Mouse (Mus musculus) WW6 (cell line): ENCODE measurements around the gene Uba52.
"Not testable (repeated sequence)": the region's sequence is repeated elsewhere in the genome, so short reads cannot be mapped to it uniquely, and the experiment has no call there.

ENCODE experiments used
- DNase-seq: peaks from one replicate; pipeline ENCODE4 v3.0.0-alpha.2; 2013; ENCODE audit warnings: low read depth, low spot score

Uba52 gene

GRCm38 (mm10) chr8:70534281-70534680 is 23.7 kb upstream of the Uba52 start:
- DNase-seq, result no peak

- no peak for DNase-seq
Measured at GRCm38 (mm10) chr8:70530314-70530713, 19.7 kb upstream of the Uba52 start.

DNA sequence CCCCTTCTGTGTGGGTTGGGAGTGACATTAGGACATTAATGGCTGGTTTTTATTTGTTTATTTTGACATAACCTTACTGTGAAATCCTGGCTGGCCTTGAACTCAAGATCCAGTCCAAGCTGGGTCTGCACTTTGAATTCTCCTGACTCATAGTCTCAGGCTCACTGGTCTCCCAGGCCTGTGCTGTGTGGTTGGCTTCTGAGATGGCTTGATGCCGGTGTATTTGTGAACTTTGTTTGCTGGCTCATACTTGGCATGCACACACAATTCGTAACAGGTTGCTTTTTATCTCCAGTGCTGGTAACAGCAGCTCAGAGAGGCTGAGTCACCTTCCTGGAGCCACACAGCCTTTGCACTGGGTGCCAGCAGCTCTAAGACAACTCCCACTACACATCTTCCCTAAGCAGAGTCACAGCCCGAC is 19.1 kb upstream of the Uba52 start:
- DNase-seq, result no peak

- DNase-seq, result no peak
Measured at GRCm38 (mm10) chr8:70529299-70529698, 18.7 kb upstream of the Uba52 start.

DNA sequence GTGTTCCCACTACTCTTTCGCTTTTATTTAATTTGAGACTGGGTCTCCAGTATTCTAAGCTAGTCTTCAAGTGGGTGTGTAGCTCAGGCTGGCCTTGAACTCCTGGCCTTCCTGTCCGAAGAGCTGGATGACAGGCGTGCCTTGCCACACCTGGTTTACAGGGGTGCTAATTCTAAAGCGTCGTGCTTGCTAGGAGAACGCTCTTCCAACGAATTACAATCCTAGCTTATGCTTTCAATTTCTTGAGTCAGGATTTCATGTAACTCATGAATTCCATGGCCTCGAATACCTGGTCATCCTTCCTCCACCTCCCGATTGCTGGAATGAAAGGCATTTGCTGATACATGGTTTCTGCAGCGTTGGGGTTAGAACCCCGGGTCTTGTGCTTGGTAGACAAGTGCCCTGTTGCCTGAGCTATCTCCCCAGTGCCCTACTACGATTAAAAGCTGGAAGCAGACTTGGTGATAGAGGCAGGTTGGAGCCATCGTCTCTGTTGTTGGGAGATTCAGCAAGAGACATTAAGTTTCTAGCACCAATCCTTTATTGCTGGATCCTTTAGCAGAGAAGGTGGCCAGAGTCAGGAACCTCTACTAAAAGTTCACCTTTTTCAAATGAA is 17.7 kb upstream of the Uba52 start:
- no peak for DNase-seq

DNA sequence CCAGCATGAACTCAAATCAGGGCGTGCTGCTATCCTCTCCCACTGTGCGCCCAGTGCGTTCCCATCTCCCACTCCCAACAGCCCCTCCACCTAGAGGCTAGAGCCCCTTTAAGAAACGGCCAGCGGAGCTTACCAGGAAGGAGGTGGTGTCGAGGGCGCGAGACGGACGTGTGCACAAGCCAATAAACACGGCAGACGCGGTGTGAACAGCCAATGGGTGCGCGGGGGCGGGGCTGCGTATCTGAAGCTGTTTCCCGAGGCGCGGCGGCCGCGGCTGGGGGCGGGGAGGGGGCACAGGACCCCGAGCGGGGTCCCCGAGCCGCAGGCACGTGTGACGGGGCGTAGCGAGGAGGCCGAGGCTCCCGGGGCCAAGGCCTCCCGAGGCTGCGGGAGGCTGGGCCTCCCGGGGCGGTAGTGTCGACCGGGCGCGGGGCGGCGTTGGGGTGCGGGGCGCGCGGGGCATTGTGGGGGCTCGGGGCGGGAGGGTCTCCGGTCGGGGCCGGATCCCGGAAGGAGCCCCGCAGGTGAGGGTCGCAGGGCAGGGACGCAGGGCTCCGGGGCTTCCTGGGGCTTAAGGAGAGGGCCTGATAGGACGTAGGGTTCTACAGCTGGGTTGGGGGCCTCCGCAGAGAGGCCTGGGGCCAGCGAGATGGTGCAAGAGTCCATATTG is 17.0 kb upstream of the Uba52 start, which contains the start of the genes Fkbp8 and Kxd1:
TSS of gene Fkbp8 (plus strand) at position 213 of the 670 bp plus-strand sequence.
TSS of gene Kxd1 (minus strand) at position 445 of the 670 bp plus-strand sequence.
- DNase-seq, result peak; percentile 91

DNA sequence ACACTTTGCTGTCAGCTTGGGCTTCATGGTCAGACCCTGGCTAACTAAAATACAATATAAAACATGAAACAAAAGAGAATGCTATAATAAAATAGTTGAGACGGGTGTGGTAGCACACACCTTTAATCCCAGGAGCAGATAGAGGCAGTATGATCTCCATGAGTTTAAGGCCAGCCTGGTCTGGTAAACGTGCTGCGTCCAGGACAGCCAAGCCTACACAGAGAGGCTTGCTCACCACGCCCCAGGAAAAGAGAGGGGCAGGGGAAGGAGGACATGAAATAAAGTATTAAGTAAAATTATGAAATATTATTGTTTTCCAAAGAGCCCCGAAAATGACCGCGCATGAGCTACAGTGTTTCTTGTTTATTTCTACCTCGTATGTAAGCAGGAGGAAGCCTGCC is 16.5 kb upstream of the Uba52 start:
- DNase-seq, result no peak

GRCm38 (mm10) chr8:70522592-70523403 is 12.2 kb upstream of the Uba52 start:
- DNase-seq, result peak; percentile 99

GRCm38 (mm10) chr8:70519606-70520005 is 9.0 kb upstream of the Uba52 start:
- no peak for DNase-seq

DNA sequence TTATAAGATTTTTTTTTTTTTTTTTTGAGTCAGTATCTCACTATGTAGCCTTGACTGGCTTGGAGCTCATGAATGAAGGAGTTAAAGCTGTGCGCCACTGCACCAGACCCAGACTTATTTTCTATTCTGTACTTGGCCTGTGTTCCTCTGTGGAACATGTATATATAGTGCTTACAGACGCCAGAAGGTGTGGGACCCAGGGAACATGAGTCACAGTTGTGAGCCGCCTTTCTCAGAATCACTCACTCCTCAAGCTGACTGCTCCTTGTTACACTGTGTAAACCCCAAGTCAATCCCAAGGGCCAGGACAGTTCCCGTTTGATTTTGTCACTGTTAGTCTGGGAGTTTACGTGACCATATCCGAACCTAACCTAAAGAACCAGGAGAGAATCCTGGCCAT is 8.4 kb upstream of the Uba52 start:
- DNase-seq, result no peak

DNA sequence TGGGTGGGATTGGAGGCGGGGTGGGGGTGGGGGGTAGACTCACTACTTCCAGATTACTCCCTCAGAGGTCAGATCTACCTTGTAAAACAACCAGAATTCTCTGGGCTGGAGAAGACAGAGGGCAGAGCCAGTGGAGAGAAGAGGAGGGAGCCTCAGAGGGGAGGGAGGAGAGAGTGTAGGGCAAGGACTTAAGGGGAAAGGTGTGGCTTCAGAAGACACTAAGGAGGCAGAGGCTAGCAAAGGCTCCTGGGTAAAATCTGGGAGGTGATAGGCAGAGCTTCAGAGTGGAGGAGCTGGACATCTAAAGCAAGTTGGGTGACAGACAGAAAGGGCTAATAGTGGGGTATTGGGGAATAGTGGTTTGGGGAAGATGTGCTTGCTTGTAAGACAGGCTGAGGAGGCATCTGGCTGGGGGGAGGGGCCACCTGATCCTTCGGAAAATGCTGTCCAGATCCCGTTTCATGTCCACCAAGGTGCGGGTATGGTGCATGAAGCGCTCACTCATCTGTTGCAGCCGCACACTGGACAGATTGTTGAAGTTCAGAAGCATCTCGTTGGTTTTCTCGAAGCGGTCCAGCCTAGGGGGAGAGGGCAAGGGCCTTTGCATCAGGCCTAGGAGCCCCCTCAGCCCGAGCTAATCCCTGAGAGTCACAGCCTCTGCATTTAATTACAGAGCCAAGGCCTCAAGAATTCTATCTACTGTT is 7.5 kb upstream of the Uba52 start:
- DNase-seq, result no peak

DNA sequence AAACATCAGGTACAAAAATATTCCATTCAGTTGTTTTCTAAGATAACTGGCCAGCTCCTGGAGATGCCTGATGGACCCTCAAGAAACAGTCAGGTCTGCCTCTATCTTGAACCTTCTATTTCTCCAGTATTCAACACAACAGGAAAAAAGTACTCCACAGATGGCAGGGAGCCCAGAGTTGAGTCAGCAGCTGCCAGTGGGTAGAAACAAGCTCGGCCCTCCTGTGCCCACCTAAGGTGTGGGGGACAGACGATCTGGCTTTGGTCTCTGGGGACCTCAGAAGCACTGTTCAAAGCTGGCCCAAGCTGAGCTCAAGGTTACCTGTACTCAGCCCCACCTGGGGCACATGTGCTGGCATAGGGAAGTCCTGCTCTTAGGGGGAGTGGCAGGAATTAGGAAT is 2.8 kb upstream of the Uba52 start:
- no peak for DNase-seq

GRCm38 (mm10) chr8:70512253-70512903 is 1.8 kb upstream of the Uba52 start:
- DNase-seq, result no peak

DNA sequence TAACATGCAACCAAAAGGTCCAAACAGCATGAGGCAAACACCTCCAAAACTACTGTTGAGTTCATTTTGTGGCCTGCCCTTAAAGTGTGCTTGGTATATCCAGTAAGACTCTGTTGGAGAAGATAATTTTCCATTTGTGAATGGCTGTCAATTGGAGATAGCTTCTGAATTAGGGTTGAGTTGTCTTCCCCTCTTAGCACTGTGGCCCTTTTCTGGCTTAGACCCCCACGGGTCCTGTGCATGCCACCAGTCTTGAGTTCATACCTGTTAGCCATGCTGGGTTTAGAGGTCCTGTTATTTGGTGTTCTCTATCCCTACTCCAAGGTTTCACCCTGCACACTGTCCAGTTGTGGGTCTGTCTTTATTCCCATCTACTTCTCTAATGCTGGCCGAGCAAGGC is 1.2 kb upstream of the Uba52 start:
- DNase-seq, result no peak

GRCm38 (mm10) chr8:70511174-70511573 is 573 bp upstream of the Uba52 start:
- DNase-seq, result not testable (repeated sequence)

DNA sequence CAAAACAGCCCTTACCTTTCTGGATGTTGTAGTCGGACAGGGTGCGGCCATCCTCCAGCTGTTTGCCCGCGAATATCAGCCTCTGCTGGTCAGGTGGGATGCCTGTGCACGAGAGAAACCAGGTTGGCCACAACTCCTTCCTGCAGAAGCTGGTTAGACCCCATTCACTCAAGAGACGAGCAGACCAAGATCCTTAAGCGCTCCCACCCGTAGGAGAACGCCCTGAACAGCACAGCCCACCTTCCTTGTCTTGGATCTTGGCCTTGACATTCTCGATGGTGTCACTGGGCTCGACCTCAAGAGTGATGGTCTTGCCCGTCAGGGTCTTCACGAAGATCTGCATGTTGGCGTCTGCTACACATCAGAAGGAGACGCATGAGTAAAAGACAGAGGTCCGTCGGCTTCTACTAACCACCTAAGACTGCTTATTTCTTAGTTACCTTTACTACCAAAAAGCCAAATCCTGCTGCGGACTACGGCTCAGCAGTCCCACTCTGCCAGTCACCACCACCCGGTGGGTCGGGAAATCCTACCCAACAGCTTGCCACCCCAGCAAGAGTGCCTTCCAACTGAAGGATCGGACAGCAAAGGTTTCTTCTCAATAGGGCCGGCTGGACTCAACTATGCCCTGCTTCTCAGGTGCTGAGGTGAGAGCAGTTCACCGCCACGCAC is 1.2 kb downstream of the Uba52 start:
- DNase-seq, result no peak

- DNase-seq, result no peak
Measured at GRCm38 (mm10) chr8:70507027-70507393, 3.6 kb downstream of the Uba52 start.

- DNase-seq, result peak; percentile 97
Measured at GRCm38 (mm10) chr8:70506328-70507026, 4.1 kb downstream of the Uba52 start, which contains the start of gene Rex1bd. Gene Rex1bd, minus strand, starts transcription at chr8:70506752.

DNA sequence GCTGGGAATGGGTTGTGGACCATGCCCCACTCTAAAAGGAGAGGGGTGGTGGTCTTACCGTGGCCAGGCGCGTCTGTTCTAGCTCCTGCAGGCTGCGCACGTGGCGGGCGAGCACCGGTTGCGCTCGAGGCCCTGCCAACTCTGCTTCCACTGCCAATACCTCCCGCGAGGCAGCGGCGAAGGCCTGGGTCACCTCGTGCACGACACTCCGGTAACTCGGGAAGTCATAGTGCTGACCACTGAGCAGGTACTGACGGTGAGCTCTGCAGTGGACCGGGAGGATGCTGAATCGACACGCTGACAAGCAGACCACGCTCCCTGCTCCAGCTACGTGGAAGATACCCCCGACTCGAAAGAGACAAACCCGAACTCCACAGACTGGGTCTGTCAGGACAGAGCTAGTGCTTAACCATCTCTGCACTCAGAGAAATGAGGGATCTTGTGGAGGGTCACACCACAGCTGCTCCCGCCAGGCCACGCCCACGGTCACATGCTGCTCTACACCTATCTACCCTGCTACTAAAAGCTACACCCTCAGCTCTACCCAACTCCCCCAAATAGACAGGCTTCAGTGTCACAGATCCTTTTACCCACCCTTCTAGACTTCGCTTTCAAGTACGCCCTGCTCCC is 4.8 kb downstream of the Uba52 start:
- DNase-seq, result no peak

DNA sequence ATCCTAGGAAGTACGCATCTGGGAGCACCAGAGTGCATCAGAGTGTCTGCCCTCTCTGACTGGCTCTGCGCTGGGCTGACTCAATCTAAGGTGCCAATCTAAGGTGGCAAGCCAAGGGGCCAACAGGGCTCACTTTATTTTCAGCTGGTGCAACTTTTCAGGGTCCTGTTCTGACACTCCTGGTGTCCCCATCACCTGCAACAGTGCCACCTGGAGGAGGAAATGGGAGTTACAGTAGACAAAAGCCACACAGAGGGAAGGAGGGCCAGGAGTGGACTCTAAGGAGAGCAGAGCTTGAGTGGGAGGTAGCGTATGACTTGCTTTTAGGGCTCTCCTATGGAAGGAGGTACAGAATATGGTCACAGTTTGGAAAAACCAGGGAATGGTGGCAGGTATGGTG is 5.8 kb downstream of the Uba52 start:
- no peak for DNase-seq
